Mouse (Mus musculus): Measurements from ENCODE around the gene Btla. TPM values are rescaled to one million over a fixed set of nuclear protein-coding genes. Genes with fewer than 3 reads are reported as not detected.

Btla gene
- polyA plus RNA-seq, 1 experiment from 2014 or later = not detected

GRCm38 (mm10) chr16:45227002-45227401 lies 2.9 kb downstream of the Btla start:
- Histone ChIP-seq H3K9me3 (replicated peaks) (no peaks in the 10 kb centered on the region), H3K36me3 (no peaks in the 10 kb centered on the region), H3K4me3 (no peak overlapping the region), H3K4me1 (replicated peaks) (no peaks in the 10 kb centered on the region), H3K27me3 (no peaks in the 10 kb centered on the region), H3K4me2 (no peak overlapping the region), H3K27ac (no peak overlapping the region), H3K9ac (no peak overlapping the region)
- ATAC-seq (replicated peaks; ENCODE audit: insufficient number of reproducible peaks, insufficient read depth, low FRiP score, low read depth) = no peak
- 77% methylated on average over 1 of the region's 1 CpGs for WGBS

- no peak overlapping the region for H3K9ac ChIP-seq
- 82% methylated on average over 1 of the region's 1 CpGs for WGBS
- no peak overlapping the region for H3K4me3 ChIP-seq
- H3K9me3 ChIP-seq (replicated peaks) = no peaks in the 10 kb centered on the region
- no peaks in the 10 kb centered on the region for H3K36me3 ChIP-seq
- H3K27me3 ChIP-seq = no peaks in the 10 kb centered on the region
- H3K4me2 ChIP-seq = no peak overlapping the region
- no peak for ATAC-seq (replicated peaks; ENCODE audit: insufficient number of reproducible peaks, insufficient read depth, low FRiP score, low read depth)
- H3K4me1 ChIP-seq (replicated peaks) = no peaks in the 10 kb centered on the region
- no peak overlapping the region for H3K27ac ChIP-seq
These were observed 7.2 kb downstream of the Btla start for GRCm38 (mm10) chr16:45231296-45231695.

GRCm38 (mm10) chr16:45233007-45233406 lies 8.9 kb downstream of the Btla start:
- H3K4me2 ChIP-seq = no peak overlapping the region
- H3K27me3 ChIP-seq = no peaks in the 10 kb centered on the region
- no peaks in the 10 kb centered on the region for H3K36me3 ChIP-seq
- no peak overlapping the region for H3K9ac ChIP-seq
- ATAC-seq (replicated peaks; ENCODE audit: insufficient number of reproducible peaks, insufficient read depth, low FRiP score, low read depth) = no peak
- no peak overlapping the region for H3K27ac ChIP-seq
- no peaks in the 10 kb centered on the region for H3K9me3 ChIP-seq (replicated peaks)
- no peak overlapping the region for H3K4me3 ChIP-seq
- H3K4me1 ChIP-seq (replicated peaks) = no peaks in the 10 kb centered on the region
- WGBS = 81% methylated on average over 3 of the region's 3 CpGs

- ATAC-seq (replicated peaks; ENCODE audit: insufficient number of reproducible peaks, insufficient read depth, low FRiP score, low read depth) = no peak
- 83% methylated on average over 1 of the region's 1 CpGs for WGBS
- no peak overlapping the region for H3K9ac ChIP-seq
- no peaks in the 10 kb centered on the region for H3K27me3 ChIP-seq
- H3K4me2 ChIP-seq = no peak overlapping the region
- H3K4me1 ChIP-seq (replicated peaks) = no peaks in the 10 kb centered on the region
- H3K9me3 ChIP-seq (replicated peaks) = no peaks in the 10 kb centered on the region
- no peak overlapping the region for H3K27ac ChIP-seq
- H3K4me3 ChIP-seq = no peak overlapping the region
- H3K36me3 ChIP-seq = no peaks in the 10 kb centered on the region
These were observed 18.6 kb downstream of the Btla start for GRCm38 (mm10) chr16:45242700-45243099.

- Histone ChIP-seq H3K9ac (no peak overlapping the region), H3K4me1 (replicated peaks) (no peaks in the 10 kb centered on the region), H3K36me3 (no peaks in the 10 kb centered on the region), H3K9me3 (replicated peaks) (no peaks in the 10 kb centered on the region), H3K4me2 (no peak overlapping the region), H3K27me3 (no peaks in the 10 kb centered on the region), H3K4me3 (no peak overlapping the region), H3K27ac (no peak overlapping the region)
- WGBS = 69% methylated on average over 3 of the region's 3 CpGs
- no peak for ATAC-seq (replicated peaks; ENCODE audit: insufficient number of reproducible peaks, insufficient read depth, low FRiP score, low read depth)
These were observed 20.9 kb downstream of the Btla start for GRCm38 (mm10) chr16:45244930-45245472.

GRCm38 (mm10) chr16:45249761-45250160 lies 25.6 kb downstream of the Btla start:
- no peaks in the 10 kb centered on the region for H3K36me3 ChIP-seq
- no peak overlapping the region for H3K9ac ChIP-seq
- no peaks in the 10 kb centered on the region for H3K27me3 ChIP-seq
- ATAC-seq (replicated peaks; ENCODE audit: insufficient number of reproducible peaks, insufficient read depth, low FRiP score, low read depth) = no peak
- H3K9me3 ChIP-seq (replicated peaks) = no peaks in the 10 kb centered on the region
- H3K4me2 ChIP-seq = no peak overlapping the region
- H3K4me3 ChIP-seq = no peak overlapping the region
- H3K27ac ChIP-seq = no peak overlapping the region
- 68% methylated on average over 2 of the region's 2 CpGs for WGBS
- no peaks in the 10 kb centered on the region for H3K4me1 ChIP-seq (replicated peaks)

- H3K27ac ChIP-seq = no peak overlapping the region
- no peaks in the 10 kb centered on the region for H3K9me3 ChIP-seq (replicated peaks)
- H3K36me3 ChIP-seq = no peaks in the 10 kb centered on the region
- no peak overlapping the region for H3K4me3 ChIP-seq
- H3K4me1 ChIP-seq (replicated peaks) = no peaks in the 10 kb centered on the region
- H3K27me3 ChIP-seq = no peaks in the 10 kb centered on the region
- no peak for ATAC-seq (replicated peaks; ENCODE audit: insufficient number of reproducible peaks, insufficient read depth, low FRiP score, low read depth)
- H3K9ac ChIP-seq = no peak overlapping the region
- H3K4me2 ChIP-seq = no peak overlapping the region
These were observed 26.2 kb downstream of the Btla start for GRCm38 (mm10) chr16:45250317-45250716.

- WGBS = 63% methylated on average over 6 of the region's 6 CpGs
- H3K36me3 ChIP-seq = no peaks in the 10 kb centered on the region
- no peak overlapping the region for H3K4me3 ChIP-seq
- no peak overlapping the region for H3K27ac ChIP-seq
- H3K4me1 ChIP-seq (replicated peaks) = no peaks in the 10 kb centered on the region
- no peak overlapping the region for H3K9ac ChIP-seq
- no peaks in the 10 kb centered on the region for H3K9me3 ChIP-seq (replicated peaks)
- H3K27me3 ChIP-seq = no peaks in the 10 kb centered on the region
- no peak for ATAC-seq (replicated peaks; ENCODE audit: insufficient number of reproducible peaks, insufficient read depth, low FRiP score, low read depth)
- H3K4me2 ChIP-seq = no peak overlapping the region
These were observed 27.8 kb downstream of the Btla start for GRCm38 (mm10) chr16:45251773-45252413.

GRCm38 (mm10) chr16:45255183-45255861 lies 31.2 kb downstream of the Btla start:
- Histone ChIP-seq H3K27ac (no peak overlapping the region), H3K9me3 (replicated peaks) (no peaks in the 10 kb centered on the region), H3K27me3 (no peaks in the 10 kb centered on the region), H3K36me3 (no peaks in the 10 kb centered on the region), H3K4me2 (no peak overlapping the region), H3K4me3 (no peak overlapping the region), H3K9ac (no peak overlapping the region), H3K4me1 (replicated peaks) (no peaks in the 10 kb centered on the region)
- WGBS = 80% methylated on average over 7 of the region's 7 CpGs
- no peak for ATAC-seq (replicated peaks; ENCODE audit: insufficient number of reproducible peaks, insufficient read depth, low FRiP score, low read depth)

- H3K4me3 ChIP-seq = no peak overlapping the region
- H3K27me3 ChIP-seq = no peaks in the 10 kb centered on the region
- no peak overlapping the region for H3K9ac ChIP-seq
- H3K27ac ChIP-seq = no peak overlapping the region
- no peaks in the 10 kb centered on the region for H3K36me3 ChIP-seq
- H3K4me1 ChIP-seq (replicated peaks) = no peaks in the 10 kb centered on the region
- 63% methylated on average over 2 of the region's 2 CpGs for WGBS
- no peaks in the 10 kb centered on the region for H3K9me3 ChIP-seq (replicated peaks)
- no peak overlapping the region for H3K4me2 ChIP-seq
- ATAC-seq (replicated peaks; ENCODE audit: insufficient number of reproducible peaks, insufficient read depth, low FRiP score, low read depth) = no peak
These were observed 32.8 kb downstream of the Btla start for GRCm38 (mm10) chr16:45256895-45257294.

- H3K9me3 ChIP-seq (replicated peaks) = no peaks in the 10 kb centered on the region
- no peak overlapping the region for H3K27ac ChIP-seq
- H3K36me3 ChIP-seq = no peaks in the 10 kb centered on the region
- H3K4me2 ChIP-seq = no peak overlapping the region
- H3K4me1 ChIP-seq (replicated peaks) = no peaks in the 10 kb centered on the region
- no peak overlapping the region for H3K9ac ChIP-seq
- no peaks in the 10 kb centered on the region for H3K27me3 ChIP-seq
- H3K4me3 ChIP-seq = no peak overlapping the region
- no peak for ATAC-seq (replicated peaks; ENCODE audit: insufficient number of reproducible peaks, insufficient read depth, low FRiP score, low read depth)
- 86% methylated on average over 1 of the region's 1 CpGs for WGBS
These were observed 33.5 kb downstream of the Btla start for GRCm38 (mm10) chr16:45257567-45257966.

- no peak overlapping the region for H3K4me3 ChIP-seq
- no peaks in the 10 kb centered on the region for H3K36me3 ChIP-seq
- 88% methylated on average over 2 of the region's 2 CpGs for WGBS
- no peak for ATAC-seq (replicated peaks; ENCODE audit: insufficient number of reproducible peaks, insufficient read depth, low FRiP score, low read depth)
- H3K9ac ChIP-seq = no peak overlapping the region
- no peak overlapping the region for H3K4me2 ChIP-seq
- no peaks in the 10 kb centered on the region for H3K4me1 ChIP-seq (replicated peaks)
- H3K27ac ChIP-seq = no peak overlapping the region
- H3K27me3 ChIP-seq = no peaks in the 10 kb centered on the region
- no peaks in the 10 kb centered on the region for H3K9me3 ChIP-seq (replicated peaks)
These were observed 35.5 kb downstream of the Btla start for GRCm38 (mm10) chr16:45259663-45260062.

Measured in heart, embryonic 15.5 days (tissue).